Mouse (Mus musculus): Measurements from ENCODE around the gene Spz1.

Spz1 gene

GRCm38 (mm10) chr13:92580220-92581043, 4.5 kb upstream of the Spz1 start:
- peak; percentile 64 for DNase-seq (ENCODE audit: low spot score)

GRCm38 (mm10) chr13:92578210-92578609, 2.2 kb upstream of the Spz1 start:
- DNase-seq (ENCODE audit: low spot score) = no peak

GRCm38 (mm10) chr13:92576688-92577087, 716 bp upstream of the Spz1 start:
- DNase-seq (ENCODE audit: low spot score) = no peak

GRCm38 (mm10) chr13:92559429-92559828, 16.5 kb downstream of the Spz1 start:
- DNase-seq (ENCODE audit: low spot score) = no peak

GRCm38 (mm10) chr13:92557229-92557628, 18.7 kb downstream of the Spz1 start:
- DNase-seq (ENCODE audit: low spot score) = no peak

- DNase-seq (ENCODE audit: low spot score) = no peak
Observed at GRCm38 (mm10) chr13:92556458-92557126, 19.4 kb downstream of the Spz1 start.

GRCm38 (mm10) chr13:92547093-92547492, 28.9 kb downstream of the Spz1 start:
- DNase-seq (ENCODE audit: low spot score) = no peak

- DNase-seq (ENCODE audit: low spot score) = no peak
Observed at GRCm38 (mm10) chr13:92540997-92541396, 35.0 kb downstream of the Spz1 start.

GRCm38 (mm10) chr13:92539126-92539525, 36.8 kb downstream of the Spz1 start:
- no peak for DNase-seq (ENCODE audit: low spot score)

- DNase-seq (ENCODE audit: low spot score) = no peak
Observed at GRCm38 (mm10) chr13:92533801-92534200, 42.2 kb downstream of the Spz1 start.

GRCm38 (mm10) chr13:92532216-92532615, 43.8 kb downstream of the Spz1 start:
- no peak for DNase-seq (ENCODE audit: low spot score)

- DNase-seq (ENCODE audit: low spot score) = no peak
Observed at GRCm38 (mm10) chr13:92531237-92531636, 44.7 kb downstream of the Spz1 start.

- DNase-seq (ENCODE audit: low spot score) = peak; percentile 99
Observed at GRCm38 (mm10) chr13:92530721-92531211, 45.2 kb downstream of the Spz1 start, which contains the start of gene Zfyve16. Zfyve16 (minus strand) TSS chr13:92530868.

- DNase-seq (ENCODE audit: low spot score) = no peak
Observed at GRCm38 (mm10) chr13:92529828-92530720, 45.9 kb downstream of the Spz1 start.
